Mouse (Mus musculus) kidney, postnatal 0 days (tissue): ENCODE measurements at regions not wholly inside any gene's neighbourhood (a gene's known extent, or its start where the extent isn't known, plus 50 kb on each side); places are given as distances from the start of the nearest gene placed in this dataset.
A peak's percentile ranks its signal among the peaks of the same experiment; 100 is the strongest.
"Not testable (repeated sequence)": the region's sequence is repeated elsewhere in the genome, so short reads cannot be mapped to it uniquely, and the experiment has no call there.

Source experiments
- ATAC-seq: fragments of 200-750 bp; cut with Nextera tagmentation; replicated peaks from 2 replicates; pipeline ENCODE4 v1.8.0; 2017; ENCODE audit warnings: low read depth, moderate number of reproducible peaks, moderate TSS enrichment, moderate library complexity; ENCODE audit not compliant: low FRiP score
- DNase-seq: peaks from one replicate; pipeline ENCODE4 v3.0.0-alpha.2; 2016; ENCODE audit warnings: low spot score
- H3K27ac ChIP-seq: fragments of 300-500 bp; sonication (generic); 2 replicates; pipeline ENCODE4 v1.5.1; 2014; ENCODE audit warnings: mild to moderate bottlenecking
- H3K27me3 ChIP-seq: fragments of 300-500 bp; sonication (generic); 2 replicates; pipeline ENCODE4 v1.6.1; 2014; ENCODE audit warnings: low read length, mixed read lengths; ENCODE audit not compliant: insufficient read depth
- H3K36me3 ChIP-seq: fragments of 300-500 bp; sonication (generic); 2 replicates; pipeline ENCODE4 v1.6.1; 2014; ENCODE audit warnings: low read length, mixed read lengths; ENCODE audit not compliant: insufficient read depth
- H3K4me1 ChIP-seq: fragments of 300-500 bp; sonication (generic); replicated peaks from 2 replicates; pipeline ENCODE4 v1.6.1; 2014; ENCODE audit warnings: antibody characterized with exemption, low read length, mixed read lengths; ENCODE audit not compliant: insufficient read depth
- H3K4me2 ChIP-seq: fragments of 300-500 bp; sonication (generic); 2 replicates; pipeline ENCODE4 v1.6.1; 2014; ENCODE audit warnings: mild to moderate bottlenecking, low read length, moderate library complexity, mixed read lengths
- H3K4me3 ChIP-seq: fragments of 300-500 bp; sonication (generic); replicated peaks from 2 replicates; pipeline ENCODE4 v1.5.1; 2014; ENCODE audit warnings: low read depth, low read length
- H3K9ac ChIP-seq: fragments of 300-500 bp; sonication (generic); 2 replicates; pipeline ENCODE4 v1.6.1; 2014; ENCODE audit warnings: low read depth, low read length
- H3K9me3 ChIP-seq: fragments of 300-500 bp; sonication (generic); replicated peaks from 2 replicates; pipeline ENCODE4 v1.6.1; 2016; ENCODE audit warnings: low read length, inconsistent platforms, mixed read lengths
- CTCF ChIP-seq: IDR thresholded peaks from 2 replicates; pipeline ENCODE4 v1.5.1; 2016; ENCODE audit warnings: antibody characterized with exemption, low read depth, mild to moderate bottlenecking, moderate library complexity
- WGBS: fragments of 180-500 bp; shearing (Covaris S2); extraction: QIAGEN DNeasy Blood & Tissue Kit; methylation state at CpG from one replicate; pipeline ENCODE4 v1.1.7; 2014; 5-methylcytosine and 5-hydroxymethylcytosine counted together

- Histone ChIP-seq H3K27me3 (no peaks in the 10 kb centered on the region), H3K27ac (no peak overlapping the region), H3K9ac (no peak overlapping the region), H3K4me3 (no peak overlapping the region), H3K9me3 (no peaks in the 10 kb centered on the region), H3K36me3 (no peaks in the 10 kb centered on the region), H3K4me1 (no peaks in the 10 kb centered on the region), H3K4me2 (no peak overlapping the region)
- DNase-seq (peak; percentile 36), ATAC-seq (no peak)
- TF ChIP-seq CTCF: no peak
- 57% methylated on average over 2 of the region's 2 CpGs for WGBS
These were observed 365.3 kb downstream of the Hdgfl1 start for GRCm38 (mm10) chr13:26404707-26405106.

- ATAC-seq (0 out of 2 replicates have a peak, but pooled peaks have one; percentile 17), DNase-seq (no peak)
- H3K9me3 ChIP-seq: no peaks in the 10 kb centered on the region
- no peak overlapping the region for H3K4me3 ChIP-seq
- no peaks in the 10 kb centered on the region for H3K36me3 ChIP-seq
- no peaks in the 10 kb centered on the region for H3K4me1 ChIP-seq
- H3K9ac ChIP-seq: no peak overlapping the region
- no peak overlapping the region for H3K27ac ChIP-seq
- H3K4me2 ChIP-seq: no peak overlapping the region
- WGBS: 89% methylated on average over 7 of the region's 7 CpGs
- TF ChIP-seq CTCF: no peak
- H3K27me3 ChIP-seq: no peaks in the 10 kb centered on the region
These were observed 381.9 kb downstream of the Hdgfl1 start for GRCm38 (mm10) chr13:26387861-26388621.

- Histone ChIP-seq H3K4me2 (no peak overlapping the region), H3K27ac (no peak overlapping the region), H3K27me3 (no peaks in the 10 kb centered on the region), H3K36me3 (no peaks in the 10 kb centered on the region), H3K4me3 (no peak overlapping the region), H3K9me3 (no peaks in the 10 kb centered on the region), H3K4me1 (no peaks in the 10 kb centered on the region), H3K9ac (no peak overlapping the region)
- WGBS: 49% methylated on average over 2 of the region's 2 CpGs
- TF ChIP-seq CTCF: no peak
- ATAC-seq: no peak
- no peak for DNase-seq
These were observed 387.3 kb downstream of the Hdgfl1 start for GRCm38 (mm10) chr13:26382631-26383030.

- H3K27ac ChIP-seq: no peak overlapping the region
- no peaks in the 10 kb centered on the region for H3K4me1 ChIP-seq
- no peaks in the 10 kb centered on the region for H3K9me3 ChIP-seq
- no peak overlapping the region for H3K9ac ChIP-seq
- H3K27me3 ChIP-seq: no peaks in the 10 kb centered on the region
- no peaks in the 10 kb centered on the region for H3K36me3 ChIP-seq
- TF ChIP-seq CTCF: no peak
- no peak overlapping the region for H3K4me3 ChIP-seq
- DNase-seq (no peak), ATAC-seq (no peak)
- no peak overlapping the region for H3K4me2 ChIP-seq
- 57% methylated on average over 2 of the region's 2 CpGs for whole genome bisulfite sequencing
These were observed 387.8 kb downstream of the Hdgfl1 start for GRCm38 (mm10) chr13:26382154-26382553.

DNA sequence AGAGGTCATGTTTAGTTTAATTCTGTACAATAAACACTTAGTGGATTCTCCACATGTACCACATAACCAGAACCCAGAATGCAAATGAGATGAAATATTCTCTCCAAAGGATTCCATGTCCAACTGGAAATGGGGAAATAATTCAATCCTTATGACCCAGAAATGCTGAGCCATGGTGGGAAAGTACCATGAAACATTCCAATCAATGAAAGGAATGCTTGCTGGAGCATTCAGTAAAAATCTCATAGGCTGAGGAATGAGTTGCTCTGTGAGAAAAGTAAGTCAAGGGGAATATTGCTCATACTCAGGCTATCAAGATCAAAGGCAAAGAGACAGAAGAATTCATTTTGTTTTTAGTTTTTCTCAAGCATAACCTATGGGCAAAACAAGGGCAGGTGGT is 394.4 kb downstream of the Hdgfl1 start:
- ATAC-seq: no peak
- DNase-seq: no peak
- Histone ChIP-seq H3K4me3 (no peak overlapping the region), H3K9me3 (no peaks in the 10 kb centered on the region), H3K27ac (no peak overlapping the region), H3K4me1 (no peaks in the 10 kb centered on the region), H3K36me3 (no peaks in the 10 kb centered on the region), H3K9ac (no peak overlapping the region), H3K27me3 (no peaks in the 10 kb centered on the region), H3K4me2 (no peak overlapping the region)
- TF ChIP-seq CTCF: no peak

DNA sequence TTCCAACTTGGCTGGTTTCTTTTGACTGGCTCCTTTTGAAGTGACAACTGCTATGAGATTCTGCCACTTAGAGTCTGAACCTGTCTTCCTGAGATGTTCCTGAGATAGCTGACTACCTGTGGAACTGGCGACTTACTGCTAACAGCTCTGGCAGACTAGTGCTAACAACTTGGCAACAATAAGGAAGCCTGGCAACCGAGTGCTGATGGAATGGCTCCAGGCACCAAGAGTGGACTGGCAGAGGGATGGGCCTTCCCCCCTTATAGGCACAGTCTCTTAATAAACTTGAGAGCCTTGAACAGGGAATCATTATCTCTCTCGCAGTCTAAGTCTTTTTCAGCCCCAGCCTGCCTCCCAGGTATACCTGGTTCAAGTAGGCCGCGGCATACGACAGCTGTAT is 404.1 kb downstream of the Hdgfl1 start:
- WGBS: 83% methylated on average over 6 of the region's 6 CpGs
- not testable (repeated sequence) for H3K27me3 ChIP-seq, DNase-seq, H3K4me2 ChIP-seq, H3K9me3 ChIP-seq, H3K36me3 ChIP-seq, H3K27ac ChIP-seq, H3K4me3 ChIP-seq, ATAC-seq, H3K9ac ChIP-seq, H3K4me1 ChIP-seq

- ATAC-seq (no peak), DNase-seq (peak; percentile 13)
- no peak overlapping the region for H3K4me3 ChIP-seq
- no peaks in the 10 kb centered on the region for H3K36me3 ChIP-seq
- no peaks in the 10 kb centered on the region for H3K9me3 ChIP-seq
- no peak overlapping the region for H3K27ac ChIP-seq
- H3K4me2 ChIP-seq: no peak overlapping the region
- no peak overlapping the region for H3K9ac ChIP-seq
- WGBS: 55% methylated on average over 3 of the region's 3 CpGs
- no peaks in the 10 kb centered on the region for H3K4me1 ChIP-seq
- TF ChIP-seq CTCF: no peak
- H3K27me3 ChIP-seq: no peaks in the 10 kb centered on the region
These were observed 413.6 kb downstream of the Hdgfl1 start for GRCm38 (mm10) chr13:26356341-26356740.
